Mouse (Mus musculus) A20 (cell line): ENCODE measurements around the gene Pde7b.

Experiments
- DNase-seq: peaks from one replicate; pipeline ENCODE4 v3.0.0-alpha.2; 2011; ENCODE audit warnings: low read depth, low spot score

Gene Pde7b

DNA sequence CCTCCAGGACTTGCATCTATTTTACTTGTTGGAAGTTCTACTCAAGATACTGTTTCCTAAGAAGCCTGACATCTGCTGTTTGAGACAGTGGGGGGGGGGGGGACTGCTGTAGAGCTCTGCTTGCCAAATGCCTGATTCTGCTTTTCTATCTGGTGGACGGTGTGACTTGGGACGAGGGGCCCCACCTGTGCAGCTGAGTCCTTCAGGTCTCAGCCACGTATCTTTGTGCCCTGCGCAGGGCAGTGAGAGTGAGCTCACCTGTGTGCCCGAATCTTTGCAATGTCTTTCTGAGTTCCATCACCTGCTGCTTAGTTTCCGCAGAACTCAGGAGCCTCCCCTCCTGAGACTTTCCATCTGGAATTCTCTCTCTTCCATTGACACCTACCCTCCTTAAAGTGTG, 70.7 kb downstream of the Pde7b start:
- no peak for DNase-seq

DNA sequence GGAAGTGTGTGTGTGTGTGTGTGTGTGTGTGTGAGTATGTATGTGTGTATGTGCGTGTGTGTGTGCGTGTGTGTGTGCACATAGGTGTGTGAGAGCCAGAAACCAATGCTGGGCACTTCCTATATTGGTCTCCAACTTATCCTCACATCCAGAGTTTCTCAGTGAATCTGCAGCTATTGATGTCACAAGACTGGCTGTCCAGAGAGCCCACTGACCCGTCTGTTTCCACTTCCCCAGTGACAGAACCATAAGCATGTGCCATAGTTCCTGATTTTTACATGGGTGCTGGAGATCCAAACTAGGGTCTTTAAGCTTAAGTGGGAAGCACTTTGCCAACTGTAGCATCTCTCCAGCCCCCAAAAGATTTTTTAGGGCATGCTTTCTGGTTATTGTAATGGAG, 71.6 kb downstream of the Pde7b start:
- DNase-seq = no peak

DNA sequence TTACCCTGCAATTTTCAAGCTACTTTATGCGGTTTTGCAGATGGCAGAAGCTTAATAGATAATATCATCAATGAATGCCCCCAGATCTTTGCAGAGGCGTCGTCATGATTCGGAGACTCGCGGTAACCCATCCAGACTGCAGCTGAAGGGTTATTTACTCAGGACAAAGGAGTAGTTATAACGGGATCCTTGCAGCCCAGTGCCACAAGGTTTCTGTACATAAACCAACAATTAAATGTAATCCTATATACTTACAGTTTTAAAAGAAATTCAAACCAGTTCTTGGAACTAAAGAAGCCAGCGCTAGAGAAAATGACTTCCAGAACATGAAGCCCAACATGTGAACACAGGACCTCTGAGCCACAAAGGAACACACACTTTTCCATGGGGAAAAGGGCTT, 88.5 kb downstream of the Pde7b start:
- no peak for DNase-seq

DNA sequence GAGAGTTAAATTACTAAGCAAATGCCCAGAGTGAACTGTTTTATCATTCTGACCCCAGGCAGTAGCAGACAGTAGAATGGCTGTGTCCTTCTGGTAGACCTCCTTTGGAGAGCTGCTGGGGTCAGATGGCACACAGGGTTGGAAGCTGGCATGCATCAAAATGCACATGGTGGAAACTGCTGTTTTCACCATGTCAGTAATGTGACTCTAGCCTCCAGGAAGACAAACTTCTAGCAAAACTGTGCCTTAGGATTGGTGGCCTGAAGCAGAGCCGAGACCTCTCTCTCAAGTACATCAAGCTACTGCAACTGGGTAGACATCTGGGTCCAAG, 91.8 kb downstream of the Pde7b start:
- no peak for DNase-seq

DNA sequence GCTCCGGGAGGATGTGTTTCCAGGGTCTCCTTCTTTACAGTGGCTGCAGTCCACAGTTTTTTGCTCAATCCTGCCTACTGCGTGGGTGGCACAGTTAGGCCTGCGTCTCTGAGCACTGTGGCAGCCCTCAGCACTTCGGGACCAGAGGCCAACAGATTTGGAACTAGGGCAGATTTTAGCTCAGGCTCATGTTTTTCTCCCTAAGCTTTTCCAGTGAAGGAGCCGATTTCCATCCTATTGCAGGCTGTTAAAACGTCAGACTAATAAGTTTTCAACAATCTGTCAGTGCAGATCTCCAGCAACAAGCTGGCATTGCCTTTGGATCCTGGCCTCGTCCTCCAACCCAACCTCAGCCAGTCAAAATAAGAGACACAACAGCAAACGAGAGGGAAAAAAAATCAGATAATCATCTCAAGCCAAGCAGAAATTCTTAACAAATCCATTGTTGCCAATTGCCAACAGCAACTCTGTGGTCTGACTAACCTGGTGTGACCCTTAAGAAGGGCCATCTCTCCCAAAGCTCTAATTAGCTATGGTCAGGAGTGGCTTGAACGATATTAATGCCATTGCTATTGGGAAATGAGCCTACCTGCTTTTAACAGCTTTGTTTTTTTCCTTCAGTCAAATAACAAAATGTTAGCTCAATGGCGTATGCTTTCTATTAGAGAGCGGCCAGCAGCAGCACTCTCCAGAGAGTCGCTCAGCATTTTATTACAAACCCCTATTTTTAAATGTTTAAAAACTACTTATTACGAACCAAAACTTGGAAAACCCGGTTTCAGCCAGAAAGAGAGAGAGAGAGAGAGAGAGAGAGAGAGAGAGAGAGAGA, 92.4 kb downstream of the Pde7b start:
- no peak for DNase-seq

DNA sequence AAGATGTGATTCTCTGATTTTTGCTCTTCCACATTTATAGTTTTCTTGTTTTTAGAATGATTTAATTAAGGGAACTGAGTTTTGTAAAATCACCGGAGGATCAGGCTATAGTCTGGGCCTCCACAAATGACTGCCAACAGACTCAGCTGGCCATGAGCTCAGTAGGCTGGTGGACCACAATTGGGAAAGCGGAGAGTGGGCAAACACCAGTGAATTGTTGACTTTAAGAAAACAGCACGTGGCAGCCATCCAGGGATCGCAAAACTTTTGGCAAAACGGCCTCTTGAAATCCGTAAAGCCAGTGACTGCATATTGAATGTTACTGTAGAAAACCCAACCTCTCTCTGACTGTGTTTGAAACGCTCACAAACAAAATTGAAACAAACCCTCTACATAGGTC, 94.8 kb downstream of the Pde7b start:
- no peak for DNase-seq

DNA sequence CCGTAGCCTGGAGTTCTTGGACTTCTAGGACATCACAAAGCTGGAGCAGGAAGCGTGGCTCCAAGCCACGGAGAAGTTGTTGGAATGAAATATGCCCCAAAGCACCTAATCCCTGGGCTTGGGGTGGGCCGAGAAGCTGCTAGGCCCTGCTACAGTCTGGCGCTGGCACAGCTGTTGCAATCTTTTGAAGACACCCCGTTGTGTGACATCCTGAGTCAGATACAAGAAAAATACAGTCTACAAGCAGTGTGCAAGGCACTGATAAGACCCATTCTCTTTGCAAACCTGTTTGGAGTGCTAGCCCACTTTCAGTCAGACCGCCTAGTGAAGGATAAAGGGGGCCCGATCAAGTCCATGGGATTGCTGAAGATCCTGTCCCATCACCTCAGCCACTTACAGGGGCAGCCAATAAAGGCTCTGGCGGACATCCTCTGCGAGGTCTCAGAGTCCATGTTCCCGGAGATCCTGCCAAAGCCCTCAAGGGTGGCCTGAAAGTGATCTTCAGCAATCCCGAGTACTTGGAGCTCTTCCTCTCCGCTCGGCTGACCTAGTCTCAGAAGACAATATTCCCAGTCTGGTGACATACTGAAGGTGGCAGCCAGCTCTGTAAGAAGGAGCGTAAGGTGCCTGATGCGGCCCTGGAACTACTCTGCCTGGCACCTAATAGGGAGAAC, 99.0 kb downstream of the Pde7b start:
- DNase-seq = no peak

DNA sequence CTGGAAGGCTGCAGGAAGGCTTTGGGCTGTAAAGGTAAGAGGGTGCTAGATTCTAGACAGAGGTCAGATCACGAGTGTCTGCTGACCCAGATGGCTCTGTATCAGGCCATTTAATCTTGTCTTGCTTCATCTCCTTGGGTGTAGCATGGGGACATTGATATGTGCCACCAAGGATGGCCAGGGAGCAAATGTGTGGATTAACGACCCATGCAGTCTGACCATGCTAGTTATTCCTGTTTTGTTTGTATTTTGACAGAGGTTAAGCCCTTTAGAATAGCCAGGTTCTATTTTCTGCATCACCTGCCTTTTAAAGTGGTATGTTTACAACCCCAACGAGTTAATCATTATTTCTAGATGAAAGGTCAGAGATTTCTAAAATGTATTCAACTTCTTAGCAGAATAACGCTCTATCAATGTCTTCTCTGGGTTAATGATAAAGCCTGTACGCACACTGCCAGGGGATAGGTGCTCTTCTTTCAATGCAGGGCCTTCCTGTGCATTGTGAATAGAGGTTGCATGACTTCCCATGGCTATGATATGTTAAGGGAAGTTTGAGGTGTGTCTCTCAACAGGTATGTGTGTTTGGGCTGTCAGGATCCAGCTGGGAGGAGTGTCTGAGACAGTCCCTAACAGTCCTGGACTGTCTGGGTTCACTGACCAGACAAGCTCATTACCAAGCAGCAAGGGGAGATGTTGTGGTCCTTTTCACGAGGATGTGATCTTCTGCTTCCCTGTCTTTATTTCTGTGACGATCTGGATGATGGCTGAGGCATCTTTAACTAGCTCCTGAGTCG, 103.0 kb downstream of the Pde7b start:
- DNase-seq = no peak

DNA sequence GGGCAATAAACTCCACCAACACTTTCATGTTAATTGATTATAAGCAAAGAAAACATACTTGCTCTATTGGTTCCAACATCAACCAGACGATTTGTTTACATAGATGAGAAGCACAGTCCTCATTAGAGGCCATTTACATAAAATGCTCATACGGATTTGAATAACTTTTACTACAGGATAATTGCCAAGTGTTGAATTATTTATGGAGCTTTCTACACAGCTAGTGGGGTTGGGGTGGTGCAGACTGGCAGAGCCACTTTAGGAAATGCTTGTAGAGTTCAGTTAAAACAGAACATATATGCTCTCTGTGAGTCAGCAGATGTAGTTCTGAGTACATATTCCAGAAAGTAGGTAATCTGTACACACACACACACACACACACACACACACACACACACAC, 118.9 kb downstream of the Pde7b start:
- no peak for DNase-seq

DNA sequence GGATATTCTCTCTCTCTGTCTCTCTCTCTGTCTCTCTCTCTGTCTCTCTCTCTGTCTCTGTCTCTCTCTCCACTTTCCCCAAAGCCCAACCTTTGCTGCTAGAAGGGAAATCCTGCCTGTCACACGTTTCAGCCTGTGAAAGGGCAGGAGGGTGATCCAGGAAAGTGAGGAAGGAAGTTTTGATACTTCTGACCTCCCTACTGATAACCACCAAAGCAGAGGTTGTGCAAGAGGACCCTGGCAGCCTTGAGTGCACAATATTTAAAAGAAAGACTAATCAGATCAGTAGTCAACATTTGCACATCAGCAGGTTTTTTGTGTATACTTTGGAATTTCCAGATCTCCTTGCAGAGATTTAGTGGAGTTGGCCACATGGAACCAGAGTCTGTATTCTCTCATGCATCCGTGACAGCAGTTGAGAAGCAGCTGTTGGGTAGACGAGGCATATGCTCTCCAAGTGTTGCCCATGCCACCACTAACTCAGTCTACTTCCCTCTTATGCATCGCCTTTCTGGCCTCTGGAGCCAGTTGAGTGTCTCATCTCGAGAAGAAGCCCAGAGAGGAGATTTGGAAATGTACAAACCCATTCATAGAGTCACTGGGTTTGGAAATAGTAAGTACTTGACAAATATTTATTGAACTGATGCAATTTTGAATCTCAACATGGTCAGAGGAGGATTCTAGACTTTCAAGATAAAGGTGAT, 129.6 kb downstream of the Pde7b start:
- no peak for DNase-seq

DNA sequence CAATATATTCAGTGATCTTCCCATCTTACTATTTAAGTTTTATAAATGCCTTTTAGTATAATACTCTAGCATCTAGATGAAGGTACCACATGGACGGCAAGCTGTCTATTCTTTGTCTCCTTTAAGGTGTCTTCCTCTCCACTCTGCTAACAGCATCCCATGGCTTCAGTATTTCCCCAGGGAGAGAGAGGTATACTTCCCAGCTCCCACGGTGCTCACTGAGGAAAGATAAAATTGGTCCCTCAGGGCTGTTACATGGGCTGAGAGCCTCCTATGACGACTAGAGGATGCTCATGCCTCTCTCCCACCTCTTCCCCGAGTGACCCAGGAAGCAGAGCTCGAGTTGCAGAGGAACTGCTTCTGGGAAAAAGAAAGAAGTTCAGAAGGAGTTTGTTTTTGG, 130.9 kb downstream of the Pde7b start:
- no peak for DNase-seq

DNA sequence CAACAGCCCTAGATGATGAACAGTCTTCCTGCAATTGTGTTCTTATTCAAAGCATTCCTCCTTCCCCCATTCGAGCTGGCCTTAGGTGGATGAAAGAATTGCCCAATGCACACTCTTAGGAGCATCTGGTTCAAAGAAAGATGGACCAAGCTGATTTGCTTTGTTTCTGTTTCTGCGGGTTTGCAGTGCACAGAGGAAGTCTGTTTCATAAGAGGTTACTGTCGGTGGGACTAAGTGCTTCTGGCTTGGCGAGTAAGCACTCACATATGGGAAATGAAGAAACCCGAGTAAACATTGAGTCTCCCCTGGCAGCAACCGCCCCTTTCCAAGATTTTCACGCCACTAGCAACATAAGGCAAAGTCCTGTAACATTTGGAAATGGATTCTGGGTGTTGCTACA, 134.8 kb downstream of the Pde7b start:
- DNase-seq = no peak

DNA sequence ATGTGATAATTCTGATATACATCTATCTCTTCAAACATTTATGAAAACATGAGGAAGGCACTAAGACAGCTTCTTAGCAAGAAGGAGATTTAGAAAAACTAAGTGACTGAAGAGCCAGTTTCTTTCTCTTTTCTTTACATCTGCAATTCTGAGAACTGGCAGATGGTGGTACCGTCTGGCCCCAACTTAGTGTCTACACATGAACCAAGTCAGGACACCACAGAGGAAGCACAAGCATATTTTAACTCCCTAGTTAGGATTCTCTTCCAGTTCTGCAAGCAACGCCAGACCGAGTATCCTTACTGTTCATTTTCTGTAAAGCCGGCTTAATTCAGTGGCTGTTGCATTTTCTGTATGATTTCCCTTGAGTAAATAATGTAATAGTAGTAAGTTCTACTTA, 138.9 kb downstream of the Pde7b start:
- DNase-seq = no peak

DNA sequence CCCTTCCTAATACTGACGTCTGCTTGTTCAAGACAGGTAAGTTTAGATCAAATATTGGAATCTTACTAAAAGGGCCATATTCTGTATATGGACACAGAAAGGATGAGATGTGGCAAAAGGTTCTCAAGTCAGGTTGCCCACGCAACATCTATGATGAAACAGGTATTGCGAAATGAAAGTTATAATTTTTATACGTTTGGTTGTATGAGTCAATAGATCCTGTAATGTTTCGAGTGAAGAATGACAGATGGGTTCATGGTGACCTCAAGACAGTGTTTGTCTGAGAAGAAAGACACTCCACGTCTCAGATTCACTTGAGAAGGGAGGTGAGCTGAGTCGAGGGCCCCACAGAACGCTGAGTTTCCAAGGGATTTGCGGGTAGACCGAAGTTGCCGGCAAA, 149.9 kb downstream of the Pde7b start:
- no peak for DNase-seq

DNA sequence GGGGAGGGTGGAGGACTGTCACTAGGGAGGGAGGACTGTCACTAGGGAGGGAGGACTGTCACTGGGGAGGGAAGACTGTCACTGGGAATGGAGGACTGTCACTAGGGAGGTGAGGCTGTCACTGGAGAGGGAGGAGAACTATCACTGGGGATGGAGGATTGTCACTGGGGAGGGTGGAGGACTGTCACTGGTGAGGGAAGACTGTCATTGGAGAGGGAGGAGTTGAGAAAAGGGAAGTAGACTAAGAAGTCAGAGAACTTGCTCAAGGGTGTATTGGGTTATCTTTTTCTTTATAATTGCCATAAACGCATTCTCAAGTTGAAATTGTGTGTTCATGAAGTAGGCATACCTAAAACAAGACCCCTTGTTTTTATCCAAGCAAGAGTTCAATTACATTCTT, 150.5 kb downstream of the Pde7b start:
- DNase-seq = no peak

DNA sequence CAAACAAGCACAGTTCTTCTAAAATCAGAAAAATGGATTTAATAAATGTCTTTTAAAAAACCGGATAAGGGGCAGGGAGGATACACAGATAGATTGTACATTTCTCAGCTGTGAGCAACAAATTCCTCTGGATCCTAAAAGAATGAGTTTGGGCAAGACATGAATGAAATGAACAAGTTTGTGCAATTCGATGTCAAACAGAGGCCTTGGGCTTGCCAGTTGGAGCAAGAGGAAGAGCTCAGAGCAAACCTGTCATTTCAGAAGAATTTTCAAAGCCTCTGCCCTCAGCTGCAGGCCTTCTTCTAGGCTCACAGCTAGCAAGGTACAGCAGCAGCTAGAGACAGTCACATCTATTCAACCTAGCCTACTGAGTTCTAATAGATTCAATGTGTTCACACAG, 153.4 kb downstream of the Pde7b start:
- no peak for DNase-seq

DNA sequence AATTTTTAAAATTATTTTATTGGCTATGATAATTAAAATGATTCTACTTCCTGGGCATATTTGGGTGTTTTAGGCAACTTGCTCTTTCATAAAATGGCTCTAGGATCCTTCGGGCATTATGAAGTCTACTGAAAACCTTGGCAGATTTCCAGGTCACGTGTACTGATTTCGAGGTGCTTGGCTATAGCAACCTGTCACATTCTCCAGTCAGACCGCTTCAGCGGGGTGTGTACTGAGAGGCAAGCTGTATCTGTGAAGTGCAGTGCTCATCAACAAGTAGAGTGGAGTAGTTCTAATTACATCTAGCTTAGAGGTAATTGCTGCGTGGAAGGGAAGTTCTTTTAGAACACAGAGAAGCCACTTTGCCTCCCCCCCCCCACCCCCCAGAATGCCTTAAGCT, 156.2 kb downstream of the Pde7b start:
- DNase-seq = no peak

DNA sequence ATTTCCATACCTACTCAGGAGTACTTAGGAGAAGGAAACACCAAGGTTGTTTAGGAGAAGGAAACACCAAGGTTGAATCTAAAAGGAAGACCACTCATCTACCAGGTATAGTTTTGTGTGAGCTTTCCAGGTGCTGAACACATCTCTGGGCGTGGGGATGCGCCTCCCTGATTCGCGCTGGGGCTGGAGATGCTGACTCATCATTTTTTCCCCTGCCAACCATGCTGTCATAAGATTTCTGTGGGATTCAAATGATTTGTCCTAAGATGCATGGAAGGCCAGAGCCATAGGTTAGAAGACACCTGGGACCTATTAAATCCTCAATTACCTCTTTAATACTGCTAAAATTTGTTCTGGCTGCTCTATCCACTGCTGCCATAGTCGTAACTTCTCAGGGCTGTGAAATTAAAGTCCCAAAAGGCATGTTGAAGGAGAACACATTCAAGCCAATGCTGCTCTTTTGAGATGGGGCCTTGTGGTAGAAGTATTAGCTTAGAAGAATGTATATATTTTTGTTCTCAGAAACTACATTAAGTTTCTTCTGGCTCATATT, 157.1 kb downstream of the Pde7b start:
- DNase-seq = no peak

DNA sequence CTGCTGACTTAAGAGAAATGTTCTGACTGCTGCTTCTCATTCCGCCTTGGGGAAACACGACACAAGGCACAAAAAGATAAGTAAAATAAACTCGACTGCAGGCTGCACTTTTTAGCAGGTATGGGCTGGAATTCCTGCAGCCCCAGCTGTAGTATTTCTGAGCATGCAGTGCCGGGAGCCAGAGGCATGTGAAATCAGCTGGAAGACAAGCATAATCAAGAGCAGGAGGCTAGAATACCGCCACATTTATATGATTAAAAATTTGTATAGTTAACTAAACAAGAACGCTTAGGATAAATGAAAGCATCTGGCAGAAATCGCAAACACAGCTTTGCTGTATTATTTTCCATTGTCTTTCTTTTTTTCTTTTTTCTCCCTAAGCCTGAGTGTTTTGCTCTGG, 168.4 kb downstream of the Pde7b start:
- no peak for DNase-seq

DNA sequence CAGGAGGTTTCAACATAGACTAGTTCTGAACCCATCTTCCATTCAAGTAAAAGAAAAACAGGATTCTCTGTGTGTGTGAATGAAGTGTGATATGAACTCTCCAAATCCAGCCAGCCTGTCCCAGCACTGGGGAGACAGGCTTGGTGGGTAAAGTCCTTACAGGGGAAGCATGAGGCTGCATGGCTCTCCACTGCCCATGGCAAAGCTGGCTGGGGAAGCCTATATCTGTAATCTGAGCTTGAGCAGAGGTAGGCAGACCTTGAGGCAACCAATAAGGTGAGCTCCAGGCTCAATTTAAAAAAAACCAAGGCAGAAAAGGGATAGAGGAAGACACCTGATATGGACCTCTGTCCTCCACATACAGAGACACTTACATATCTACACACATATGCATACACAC, 173.5 kb downstream of the Pde7b start:
- no peak for DNase-seq

DNA sequence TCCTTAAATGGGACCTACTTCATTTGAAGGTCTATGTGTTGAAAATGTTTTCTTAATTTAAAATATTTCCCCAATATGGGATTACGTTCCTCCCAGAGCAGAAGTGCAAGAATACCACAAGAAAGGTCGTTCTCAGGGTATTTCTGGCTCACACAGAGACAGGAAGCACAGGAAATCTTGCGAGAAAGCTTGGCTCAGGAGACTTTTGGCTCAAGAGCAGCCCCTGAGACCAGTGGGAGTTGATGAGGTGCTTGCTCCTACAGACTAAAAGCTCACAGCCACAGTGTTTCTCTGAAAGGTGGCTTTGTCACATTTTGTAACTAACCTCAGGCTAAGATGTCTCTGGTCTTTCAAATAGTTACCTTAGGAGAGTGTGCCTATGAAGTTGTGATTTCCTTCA, 174.1 kb downstream of the Pde7b start:
- DNase-seq = no peak

DNA sequence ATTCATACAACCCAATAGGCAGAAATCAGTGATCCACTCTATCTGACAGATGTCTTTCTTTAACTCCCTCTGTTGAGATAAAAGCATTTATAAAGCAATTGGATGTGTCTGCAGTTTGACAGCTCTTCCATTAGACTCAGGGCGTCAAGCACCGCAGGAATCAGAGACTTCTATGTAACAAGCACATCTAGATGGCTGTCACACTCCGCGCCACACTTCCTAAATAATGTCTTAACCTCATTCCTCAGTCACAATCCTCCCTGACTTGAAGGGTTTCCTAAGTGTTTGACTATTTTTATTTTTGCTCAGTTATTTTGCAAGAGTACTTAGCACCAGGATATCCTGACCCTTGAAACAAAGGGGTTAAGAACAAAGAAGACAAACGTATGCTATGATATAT, 174.7 kb downstream of the Pde7b start:
- no peak for DNase-seq
